Mouse (Mus musculus): ENCODE data around the gene Meis1. TPM values are rescaled to one million over a fixed set of nuclear protein-coding genes. Genes with fewer than 3 reads are reported as not detected.

Gene Meis1
- total and polyA plus RNA-seq, 3 experiments: 8.2 to 16.5 TPM; not detected in 1

DNA sequence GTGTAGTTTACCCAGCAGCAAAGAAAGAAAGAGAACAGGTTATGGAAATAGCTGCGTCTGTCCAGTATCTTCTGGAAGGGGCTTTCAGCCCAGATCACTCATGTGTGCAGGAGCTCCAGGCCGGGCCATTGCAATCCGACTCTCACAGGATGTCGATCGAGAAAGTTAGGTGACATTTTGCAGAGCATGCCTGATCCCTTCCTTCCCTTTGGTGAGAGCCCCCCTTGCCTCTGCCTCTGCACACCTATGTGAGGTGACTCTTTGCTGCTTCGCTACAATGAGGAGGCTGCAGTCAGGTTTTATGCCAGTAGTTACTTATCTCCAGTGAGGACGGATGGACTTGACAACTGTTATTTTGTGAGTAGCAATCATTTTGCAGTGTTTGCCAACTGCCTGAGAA is 30.5 kb upstream of the Meis1 start:
- Histone ChIP-seq H3K36me3 (ENCODE audit: control insufficient read depth in 1 of 2, insufficient read depth in 2 of 2, low read length in 2 of 2) (no peaks in the 10 kb centered on the region), H3K4me3 (ENCODE audit: control insufficient read depth in 1 of 2, insufficient read depth in 1 of 2, low read depth in 2 of 2, low read length in 2 of 2) (no peak overlapping the region), H3K4me1 (ENCODE audit: control insufficient read depth in 1 of 2, insufficient read depth in 2 of 2, low read length in 2 of 2) (no peaks in the 10 kb centered on the region), H3K9ac (ENCODE audit: control insufficient read depth, low read depth, low read length, poor library complexity, severe bottlenecking) (no peak overlapping the region), H3K27ac (ENCODE audit: control insufficient read depth, low read depth, low read length) (no peak overlapping the region), H3K79me2 (ENCODE audit: control insufficient read depth, insufficient read depth, low read length, poor library complexity) (no peaks in the 10 kb centered on the region), H3K27me3 (ENCODE audit: control insufficient read depth in 1 of 2, insufficient read depth in 2 of 2, low read length in 2 of 2) (peaks cover 28 to 51% of the 10 kb centered on the region in 2 experiments), H3K9me3 (replicated peaks; ENCODE audit: insufficient read depth, low read length) (no peaks in the 10 kb centered on the region)
- TF ChIP-seq KAT2A (conservative IDR thresholded peaks at IDR 0.05; ENCODE audit: low read depth, low read length): no peak
- no peak for TF ChIP-seq TCF12 (IDR thresholded peaks at IDR 0.05; ENCODE audit: low read depth, low read length)
- no peak for TF ChIP-seq NELFE (IDR thresholded peaks at IDR 0.05; ENCODE audit: low read depth, low read length)
- TF ChIP-seq SIN3A (IDR thresholded peaks at IDR 0.05; ENCODE audit: low read length): no peak
- no peak for TF ChIP-seq MAFK (IDR thresholded peaks at IDR 0.05; ENCODE audit: borderline replicate concordance, low read depth, low read length)
- no peak for TF ChIP-seq RAD21 (IDR thresholded peaks at IDR 0.05; ENCODE audit: low read depth, low read length)
- no peak for TF ChIP-seq ZMIZ1 (IDR thresholded peaks at IDR 0.05; ENCODE audit: low read depth, low read length)
- TF ChIP-seq JUND (IDR thresholded peaks at IDR 0.05; ENCODE audit: low read depth, low read length): no peak
- TF ChIP-seq BHLHE40 (IDR thresholded peaks at IDR 0.05; ENCODE audit: borderline replicate concordance, low read depth, low read length): no peak
- DNase-seq (ENCODE audit: low read depth, low spot score): no peak

DNA sequence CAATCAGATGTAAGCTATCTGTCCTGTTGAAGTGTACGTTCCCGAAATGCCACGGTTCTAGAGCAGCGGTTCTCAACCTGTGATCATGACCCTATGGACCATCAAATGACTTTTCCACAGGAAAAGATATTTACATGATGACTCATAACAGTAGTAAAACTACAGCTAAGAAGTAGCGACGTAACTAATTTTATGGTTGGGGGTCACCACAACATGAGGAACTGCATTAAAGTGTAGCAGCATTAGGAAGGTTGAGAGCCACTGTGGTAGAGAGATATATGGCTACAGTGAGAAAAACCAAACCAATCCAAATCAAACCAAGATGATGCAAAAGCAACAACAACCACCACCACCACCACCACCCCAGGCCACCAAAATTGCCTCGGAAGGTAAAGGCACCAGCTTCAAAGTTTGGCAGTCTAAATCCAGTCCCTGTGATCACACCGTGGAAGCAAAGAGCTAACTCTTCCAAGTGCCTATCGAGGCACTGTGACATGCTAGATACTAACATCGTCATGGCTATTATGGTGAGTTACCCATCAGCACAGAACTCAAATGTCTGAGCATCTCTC is 17.9 kb upstream of the Meis1 start:
- no peaks in the 10 kb centered on the region for H3K79me2 ChIP-seq (ENCODE audit: control insufficient read depth, insufficient read depth, low read length, poor library complexity)
- no peak for TF ChIP-seq POLR2AphosphoS5 (IDR thresholded peaks at IDR 0.05; ENCODE audit: borderline replicate concordance, low read depth, low read length)
- no peak for TF ChIP-seq CHD2 (IDR thresholded peaks at IDR 0.05; ENCODE audit: low read length)
- TF ChIP-seq MYB (IDR thresholded peaks at IDR 0.05; ENCODE audit: low read depth, low read length): no peak
- TF ChIP-seq E2F4 (IDR thresholded peaks at IDR 0.05; ENCODE audit: borderline replicate concordance, low read depth, low read length): no peak
- TF ChIP-seq KAT2A (conservative IDR thresholded peaks at IDR 0.05; ENCODE audit: low read depth, low read length): no peak
- no peak for TF ChIP-seq ELF1 (IDR thresholded peaks at IDR 0.05; ENCODE audit: low read depth, low read length)
- no peak for TF ChIP-seq NRF1 (IDR thresholded peaks at IDR 0.05; ENCODE audit: insufficient read depth, low read depth, low read length, poor library complexity, severe bottlenecking)
- no peak for TF ChIP-seq SIN3A (IDR thresholded peaks at IDR 0.05; ENCODE audit: low read length)
- TF ChIP-seq MAX (IDR thresholded peaks at IDR 0.05; ENCODE audit: low read length): no peak
- H3K4me3 ChIP-seq (ENCODE audit: control insufficient read depth in 1 of 2, insufficient read depth in 1 of 2, low read depth in 2 of 2, low read length in 2 of 2): no peak overlapping the region
- H3K27ac ChIP-seq (ENCODE audit: control insufficient read depth, low read depth, low read length): no peak overlapping the region
- no peaks in the 10 kb centered on the region for H3K36me3 ChIP-seq (ENCODE audit: control insufficient read depth in 1 of 2, insufficient read depth in 2 of 2, low read length in 2 of 2)
- H3K27me3 ChIP-seq (ENCODE audit: control insufficient read depth in 1 of 2, insufficient read depth in 2 of 2, low read length in 2 of 2): peaks cover 8 to 30% of the 10 kb centered on the region in 2 experiments
- DNase-seq (ENCODE audit: low read depth, low spot score): no peak
- no peaks in the 10 kb centered on the region for H3K4me1 ChIP-seq (ENCODE audit: control insufficient read depth in 1 of 2, insufficient read depth in 2 of 2, low read length in 2 of 2)
- no peak overlapping the region for H3K9ac ChIP-seq (ENCODE audit: control insufficient read depth, low read depth, low read length, poor library complexity, severe bottlenecking)
- no peaks in the 10 kb centered on the region for H3K9me3 ChIP-seq (replicated peaks; ENCODE audit: insufficient read depth, low read length)
